Mouse (Mus musculus) cortical plate, adult 2 months (tissue): ENCODE results near the gene Dapk2. TPM values are rescaled to one million over a fixed set of nuclear protein-coding genes. Genes with fewer than 3 reads are reported as not detected.

ENCODE experiments used
- H3K27ac ChIP-seq: fragments of 200-500 bp; 2 replicates; pipeline ENCODE4 v1.5.1; 2012; ENCODE audit warnings: low read length, control low read depth, inconsistent platforms; ENCODE audit not compliant: insufficient read depth
- H3K4me1 ChIP-seq: fragments of 200-500 bp; 2 replicates; pipeline ENCODE4 v1.6.1; 2011; ENCODE audit warnings: low read length; ENCODE audit not compliant: control insufficient read depth, insufficient read depth
- H3K4me3 ChIP-seq: fragments of 200-500 bp; 2 replicates; pipeline ENCODE4 v1.5.1; 2011; ENCODE audit warnings: mild to moderate bottlenecking, low read length, control low read depth; ENCODE audit not compliant: insufficient read depth
- CTCF ChIP-seq: fragments of 200-500 bp; IDR thresholded peaks from 2 replicates; pipeline ENCODE4 v1.5.1; 2011; ENCODE audit warnings: mild to moderate bottlenecking, control low read depth, low read length; ENCODE audit not compliant: insufficient read depth; ENCODE audit errors: extremely low read depth
- POLR2A ChIP-seq: fragments of 200-500 bp; IDR thresholded peaks from 2 replicates; pipeline ENCODE4 v1.6.1; 2011; ENCODE audit warnings: mild to moderate bottlenecking, low read length, control low read depth; ENCODE audit not compliant: insufficient read depth; ENCODE audit errors: extremely low read depth
- polyA plus RNA-seq: library from polyadenylated mRNA; depleted of rRNA; stranded (reverse); fragments of >200 nt; gene quantifications from 2 replicates; pipeline ENCODE4 v1.2.3, GENCODE M21; 2012

Gene Dapk2
- polyA plus RNA-seq, 1 experiment = 6.8 TPM

DNA sequence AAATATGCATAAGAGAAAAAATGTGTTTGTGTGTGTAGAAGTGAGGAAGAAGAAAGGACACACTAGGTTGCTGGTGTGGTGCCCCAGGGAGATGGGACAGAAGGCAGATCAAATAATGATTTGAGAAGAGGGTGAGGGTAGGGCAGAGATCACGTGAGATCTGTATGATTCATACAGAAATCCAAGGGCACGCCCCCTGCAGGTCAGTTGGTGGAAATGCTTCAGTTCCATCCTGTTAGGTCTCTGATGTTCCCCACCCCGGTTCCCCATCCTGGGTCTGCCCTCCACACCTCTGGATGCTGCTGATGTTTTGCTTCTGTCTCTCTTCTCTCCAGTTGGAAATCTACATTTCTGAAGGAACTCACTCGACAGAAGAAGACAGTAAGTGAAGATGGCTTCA lies 22.1 kb upstream of the Dapk2 start:
- no peaks in the 10 kb centered on the region for H3K4me1 ChIP-seq
- no peak overlapping the region for H3K27ac ChIP-seq
- TF ChIP-seq POLR2A (no peak), CTCF (peak; percentile 41)
- no peak overlapping the region for H3K4me3 ChIP-seq

DNA sequence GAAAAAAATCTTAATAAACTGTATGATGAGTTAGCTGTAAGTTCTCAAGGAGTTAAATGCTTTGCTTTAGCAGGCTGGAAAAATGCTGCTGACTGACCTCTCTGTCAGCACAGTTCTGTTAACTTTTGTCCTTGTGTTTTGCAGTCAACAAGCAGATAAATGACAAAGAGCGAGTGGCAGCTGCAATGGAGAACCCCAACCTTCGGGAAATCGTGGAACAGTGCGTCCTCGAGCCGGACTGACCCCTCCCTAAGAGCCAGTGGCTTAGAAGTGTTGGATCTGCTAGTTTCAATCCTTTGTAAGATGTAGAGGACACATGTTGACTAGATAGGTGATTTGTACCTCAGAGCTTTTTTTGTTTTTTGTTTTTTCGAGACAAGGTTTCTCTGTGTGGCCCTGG lies 19.8 kb upstream of the Dapk2 start:
- no peak overlapping the region for H3K27ac ChIP-seq
- no peaks in the 10 kb centered on the region for H3K4me1 ChIP-seq
- no peak overlapping the region for H3K4me3 ChIP-seq
- no peak for TF ChIP-seq CTCF

DNA sequence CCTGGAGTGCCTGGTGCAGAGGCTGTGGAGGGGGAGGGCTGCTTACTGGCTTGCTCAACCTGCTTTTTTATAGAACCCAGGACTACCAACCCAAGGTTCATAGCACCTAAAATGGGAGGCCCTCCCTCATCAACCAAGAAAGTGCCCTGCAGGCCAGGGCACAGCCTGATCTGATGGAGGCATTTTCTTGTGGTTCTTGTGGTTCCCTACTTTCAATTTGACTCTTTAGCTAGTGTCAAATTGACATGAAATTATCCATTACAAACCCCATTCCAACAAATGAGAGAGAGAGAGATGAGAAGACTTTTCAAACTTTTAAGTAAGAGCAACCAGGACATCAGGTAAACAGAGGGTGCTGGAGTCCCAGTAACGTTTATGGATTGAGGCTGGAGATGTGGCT lies 15.8 kb upstream of the Dapk2 start:
- Histone ChIP-seq H3K4me3 (no peak overlapping the region), H3K4me1 (no peaks in the 10 kb centered on the region), H3K27ac (no peak overlapping the region)
- TF ChIP-seq CTCF (no peak), POLR2A (no peak)

DNA sequence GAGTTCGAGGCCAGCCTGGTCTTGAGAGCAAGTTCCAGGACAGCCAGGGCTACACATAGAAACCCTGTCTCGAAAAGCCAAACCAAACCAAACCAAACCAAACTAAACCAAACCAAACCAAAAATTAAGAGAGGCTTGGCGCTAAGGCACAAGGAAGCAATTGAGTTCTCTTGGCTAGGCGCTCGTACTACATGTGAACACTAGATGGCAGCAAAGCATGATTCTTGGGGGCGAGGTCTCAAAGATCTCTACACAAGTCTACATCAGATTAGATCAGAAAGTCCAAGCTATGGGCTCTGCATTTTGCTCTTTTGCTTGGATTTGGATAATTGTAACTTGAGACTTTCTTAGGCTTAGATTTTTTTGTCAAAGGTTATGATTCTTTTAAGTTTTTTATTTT lies 13.8 kb upstream of the Dapk2 start:
- H3K27ac ChIP-seq = no peak overlapping the region
- no peak for TF ChIP-seq POLR2A
- TF ChIP-seq CTCF = peak; percentile 94
- H3K4me1 ChIP-seq = no peaks in the 10 kb centered on the region
- H3K4me3 ChIP-seq = no peak overlapping the region

DNA sequence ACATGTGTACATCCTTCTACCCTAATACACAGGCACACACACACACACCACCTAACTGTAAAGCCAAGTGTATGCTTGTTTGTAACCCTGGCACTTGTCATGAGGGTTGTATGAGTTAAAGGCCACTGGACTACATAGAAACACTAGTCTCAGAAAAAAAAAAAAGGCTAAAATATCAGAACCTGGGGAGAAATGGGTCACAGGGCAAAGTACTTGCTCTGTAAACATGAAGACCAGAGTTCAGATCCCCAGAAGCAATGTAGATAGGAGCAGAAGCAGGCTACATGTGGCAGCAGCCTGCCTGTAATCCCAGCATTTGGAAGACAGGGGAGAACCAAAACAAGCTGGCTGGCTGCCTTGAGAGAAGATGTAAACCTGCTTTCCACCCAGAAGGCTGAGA lies 11.9 kb upstream of the Dapk2 start:
- Histone ChIP-seq H3K4me3 (no peak overlapping the region), H3K4me1 (no peaks in the 10 kb centered on the region), H3K27ac (no peak overlapping the region)
- TF ChIP-seq CTCF = no peak
- TF ChIP-seq POLR2A = no peak

DNA sequence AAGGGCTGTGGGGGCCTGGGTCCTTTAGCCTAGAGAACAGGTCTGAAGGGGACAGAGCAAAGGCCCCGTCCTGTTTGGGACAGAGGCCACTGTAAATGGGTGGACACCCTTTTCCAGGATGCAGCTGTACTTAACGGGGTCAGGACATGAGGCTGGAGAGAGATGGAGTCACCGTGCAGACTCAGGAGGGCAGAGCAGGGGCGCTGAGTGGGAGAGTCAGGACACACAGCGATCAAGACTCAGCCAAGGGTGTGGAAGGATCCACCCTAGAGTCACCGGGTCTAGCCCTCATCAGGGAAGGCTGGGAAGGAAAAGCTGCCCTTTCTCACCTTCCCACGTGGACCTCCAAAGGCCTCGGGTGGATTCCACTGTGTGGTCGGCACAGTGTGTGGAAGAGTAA lies 6.0 kb upstream of the Dapk2 start:
- H3K4me1 ChIP-seq = no peaks in the 10 kb centered on the region
- TF ChIP-seq CTCF (no peak), POLR2A (no peak)
- no peak overlapping the region for H3K27ac ChIP-seq
- H3K4me3 ChIP-seq = no peak overlapping the region

DNA sequence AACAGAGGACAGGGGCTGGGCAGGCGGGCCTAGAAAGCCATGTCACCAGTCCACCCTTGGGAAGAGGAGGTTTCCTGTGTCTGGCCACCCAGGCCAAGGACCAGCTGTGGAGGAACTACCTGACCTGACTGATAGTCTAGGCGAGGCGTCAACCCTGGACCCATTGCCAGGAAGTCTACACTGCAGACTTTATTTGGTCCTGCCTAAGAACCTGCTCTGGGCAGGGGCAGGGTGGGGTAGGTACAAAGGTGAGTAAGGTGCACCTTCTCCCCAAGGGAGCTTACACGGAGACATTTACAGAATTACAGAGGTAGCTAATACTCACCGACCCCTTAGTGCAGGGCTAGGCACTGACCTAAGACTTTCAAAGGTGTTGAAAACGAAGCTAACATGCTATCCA lies 4.4 kb upstream of the Dapk2 start:
- Histone ChIP-seq H3K4me1 (no peaks in the 10 kb centered on the region), H3K4me3 (no peak overlapping the region), H3K27ac (no peak overlapping the region)
- TF ChIP-seq CTCF (no peak), POLR2A (no peak)

DNA sequence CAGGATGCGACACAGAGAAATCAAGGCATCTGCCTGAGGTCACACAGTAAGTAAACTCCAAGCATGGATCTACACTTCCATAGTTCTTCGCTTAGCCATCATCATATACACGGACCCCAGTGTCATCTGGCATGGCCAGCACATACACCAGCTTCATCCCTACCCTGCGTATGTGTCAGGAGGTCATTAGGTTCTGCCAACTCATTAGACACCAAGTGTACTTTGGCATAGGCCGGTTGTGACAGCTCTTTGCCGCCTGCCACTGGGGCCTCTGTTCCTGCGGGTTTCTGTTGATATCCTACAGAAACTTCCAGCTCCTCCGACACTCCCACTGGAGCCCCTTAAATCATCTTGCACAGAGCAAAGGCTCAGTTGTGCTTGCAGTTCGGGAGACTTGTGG lies 4.0 kb upstream of the Dapk2 start:
- Histone ChIP-seq H3K27ac (no peak overlapping the region), H3K4me3 (no peak overlapping the region), H3K4me1 (no peaks in the 10 kb centered on the region)
- TF ChIP-seq CTCF (no peak), POLR2A (no peak)

DNA sequence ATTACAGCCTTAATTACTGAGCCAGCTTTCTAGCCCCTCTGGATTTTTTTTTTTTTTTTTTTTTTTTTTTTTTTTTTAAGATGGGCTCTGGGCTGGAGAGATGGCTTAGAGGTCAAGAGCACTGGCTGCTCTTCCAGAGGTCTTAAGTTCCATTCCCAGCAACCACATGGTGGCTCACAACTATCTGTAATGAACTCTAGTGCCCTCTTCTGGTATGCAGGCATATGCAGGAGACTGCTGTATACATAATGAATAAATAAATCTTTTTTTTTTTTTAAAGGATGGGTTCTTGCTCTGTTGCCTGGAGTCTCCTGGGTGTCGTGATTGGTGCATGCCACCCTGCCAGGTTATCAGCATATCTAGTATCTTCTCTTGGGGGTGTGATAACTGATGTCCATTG lies 2.5 kb upstream of the Dapk2 start:
- TF ChIP-seq CTCF (no peak), POLR2A (no peak)
- no peaks in the 10 kb centered on the region for H3K4me1 ChIP-seq
- no peak overlapping the region for H3K27ac ChIP-seq
- no peak overlapping the region for H3K4me3 ChIP-seq

DNA sequence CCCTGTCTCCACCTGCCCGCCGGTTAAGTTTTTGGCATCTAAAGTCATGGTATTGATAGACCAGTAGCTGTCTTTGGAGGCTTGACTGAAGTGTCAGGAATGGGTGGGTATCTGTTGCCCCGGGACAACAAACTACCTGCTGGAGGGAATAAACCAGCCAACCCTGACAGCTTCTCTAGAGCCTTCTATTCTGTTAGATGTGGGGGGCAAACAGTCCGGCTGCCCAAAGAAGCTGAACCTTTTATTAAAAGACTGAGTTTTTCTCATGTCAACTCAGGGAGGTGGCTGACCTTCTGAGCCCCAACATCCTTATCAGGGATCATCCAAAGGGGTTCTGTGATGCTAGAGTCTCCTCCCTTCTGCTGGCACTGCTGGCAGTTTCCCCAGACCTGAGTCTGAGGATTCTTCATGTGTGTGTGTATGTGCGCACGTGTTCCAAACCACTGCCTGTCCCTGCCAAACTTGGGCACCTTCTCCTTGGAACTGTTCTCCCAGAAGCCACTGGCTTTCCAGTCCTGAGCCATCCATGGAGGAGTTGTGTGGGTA lies 935 bp downstream of the Dapk2 start:
- Histone ChIP-seq H3K27ac (no peak overlapping the region), H3K4me1 (no peaks in the 10 kb centered on the region), H3K4me3 (no peak overlapping the region)
- no peak for TF ChIP-seq POLR2A
- TF ChIP-seq CTCF = no peak

DNA sequence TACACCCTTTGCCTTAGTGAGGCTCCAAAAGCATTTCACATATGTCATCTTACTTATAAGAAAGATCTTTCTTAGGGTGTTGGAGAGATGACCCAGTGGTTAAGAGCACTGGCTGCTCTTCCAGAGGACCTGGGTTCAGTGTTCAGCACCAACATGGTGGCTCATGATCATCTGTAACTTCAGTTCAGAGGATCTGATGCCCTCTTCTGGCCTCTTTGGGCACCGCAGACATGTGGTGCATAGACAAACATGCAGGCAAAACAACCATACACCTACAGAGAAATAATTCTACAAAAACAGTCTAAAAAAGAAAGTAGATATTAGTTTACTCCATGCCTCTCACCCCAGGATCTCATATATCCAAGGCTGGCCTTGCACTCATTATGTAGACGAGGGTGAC lies 2.1 kb downstream of the Dapk2 start:
- H3K27ac ChIP-seq = no peak overlapping the region
- TF ChIP-seq CTCF = no peak
- no peak for TF ChIP-seq POLR2A
- H3K4me1 ChIP-seq = no peaks in the 10 kb centered on the region
- no peak overlapping the region for H3K4me3 ChIP-seq
